ENCODE assay signal across 8 mouse cellular contexts in the genomic region with DNA sequence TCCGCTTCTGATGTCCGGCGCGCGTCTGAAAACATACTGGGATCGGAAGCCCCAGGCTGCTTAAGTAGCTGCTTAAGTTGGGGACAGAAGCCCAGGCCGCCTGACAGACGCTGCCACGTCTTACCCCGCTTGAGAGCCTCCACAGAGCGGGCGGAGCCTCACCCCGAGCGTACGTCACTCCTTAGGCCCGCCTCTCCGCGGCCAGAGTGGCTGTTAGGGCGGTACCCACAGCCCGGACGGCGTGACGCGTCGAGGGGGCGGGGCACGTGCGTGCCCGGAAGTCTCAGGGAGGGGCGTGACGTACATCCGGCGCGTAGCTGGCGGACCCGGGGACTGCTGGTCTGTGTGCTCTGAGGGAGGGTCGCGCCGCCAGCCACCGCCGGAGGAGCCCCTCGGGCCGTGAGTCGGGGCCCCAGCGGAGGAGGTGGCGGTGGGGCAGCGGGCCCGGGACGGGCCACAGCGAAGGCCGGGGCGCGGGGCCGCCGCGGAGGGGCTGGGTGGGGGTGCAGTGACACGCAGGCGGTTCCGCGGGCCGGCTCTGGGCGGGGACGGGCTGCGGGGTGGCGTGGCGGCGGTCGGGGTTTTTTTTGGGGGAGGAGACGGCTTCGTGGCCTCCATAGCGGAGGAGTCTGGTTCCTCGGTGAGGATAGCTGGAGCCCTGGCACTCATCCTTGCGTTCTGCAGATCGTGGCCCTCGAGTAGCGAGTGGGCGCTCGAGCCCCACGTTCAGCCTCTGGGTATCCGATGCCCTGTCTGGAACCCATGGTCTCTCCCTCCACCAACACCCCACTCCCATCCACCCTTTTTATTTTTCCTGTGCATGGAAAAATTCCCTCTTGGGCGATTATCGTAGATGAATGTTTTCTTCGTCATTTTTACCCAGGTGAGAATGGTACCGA. TPM values are rescaled to one million over a fixed set of nuclear protein-coding genes. Genes with fewer than 3 reads are reported as not detected.
A peak's percentile ranks its signal among the peaks of the same experiment; 100 is the strongest.
DNase-seq lines count a peak whose midpoint lies in the region; ATAC-seq and TF ChIP-seq lines count a peak whose summit lies in the region.

TSS of gene Sar1a (plus strand) at position 285 of the 899 bp plus-strand sequence.

- H3K4me3 ChIP-seq in bone marrow macrophage, adult 2 months (ENCODE audit: insufficient read depth, low read length): peak within 1 kb of the TSS; percentile 73
- H3K4me3 ChIP-seq in embryonic fibroblast, embryonic 13.5 days (ENCODE audit: insufficient read depth, low read length): peak within 1 kb of the TSS; percentile 98
- peak within 1 kb of the TSS; percentile 98 for H3K4me3 ChIP-seq in heart, embryonic 10.5 days
- peak within 1 kb of the TSS; percentile 88 for H3K4me3 ChIP-seq in kidney, embryonic 15.5 days (replicated peaks)

- DNase-seq in A20 (ENCODE audit: low read depth, low spot score) (peak; percentile 98), liver (peak; percentile 99)
- peak; percentile 99 for DNase-seq in heart, embryonic 10.5 days (ENCODE audit: low spot score)
- peak; percentile 98 to 99 for DNase-seq in spleen, postnatal 4 days (ENCODE audit: low spot score in 2 of 2)

- no peaks in the 10 kb centered on the region for H3K9me3 ChIP-seq in heart, embryonic 10.5 days
- no peaks in the 10 kb centered on the region for H3K9me3 ChIP-seq in kidney, embryonic 15.5 days (replicated peaks)

- under 1% methylated on average over 79 of the region's 84 CpGs for WGBS in heart, embryonic 10.5 days
- WGBS in kidney, embryonic 15.5 days: 1% methylated on average over 82 of the region's 84 CpGs

- 0 out of 2 replicates have a peak within 1 kb of the TSS, but pooled peaks have one; percentile 25 for H3K27ac ChIP-seq in bone marrow macrophage, adult 2 months (ENCODE audit: insufficient read depth, low read depth, low read length)
- H3K27ac ChIP-seq in embryonic fibroblast, embryonic 13.5 days (ENCODE audit: insufficient read depth, low read length): peak within 1 kb of the TSS; percentile 96
- H3K27ac ChIP-seq in heart, embryonic 10.5 days: peak within 1 kb of the TSS; percentile 98
- H3K27ac ChIP-seq in kidney, embryonic 15.5 days: peak within 1 kb of the TSS; percentile 89

- peaks cover 14% of the 10 kb centered on the region for H3K4me1 ChIP-seq in bone marrow macrophage, adult 2 months (ENCODE audit: control insufficient read depth, insufficient read depth, low read length)
- no peaks in the 10 kb centered on the region for H3K4me1 ChIP-seq in embryonic fibroblast, embryonic 13.5 days (ENCODE audit: control insufficient read depth, insufficient read depth, low read length)
- peaks cover 11% of the 10 kb centered on the region for H3K4me1 ChIP-seq in heart, embryonic 10.5 days
- H3K4me1 ChIP-seq in kidney, embryonic 15.5 days: peaks cover 22% of the 10 kb centered on the region

- H3K4me2 ChIP-seq in kidney, embryonic 15.5 days: peak within 1 kb of the TSS; percentile 82

- no peak for TF ChIP-seq CTCF in bone marrow macrophage, adult 2 months (IDR thresholded peaks at IDR 0.05; ENCODE audit: low read depth, low read length)
- no peak for TF ChIP-seq CTCF in embryonic fibroblast, embryonic 13.5 days (IDR thresholded peaks at IDR 0.05; ENCODE audit: borderline replicate concordance, insufficient read depth, low read length)

- peaks cover 15% of the 10 kb centered on the region for H3K36me3 ChIP-seq in heart, embryonic 10.5 days
- peaks cover 17% of the 10 kb centered on the region for H3K36me3 ChIP-seq in kidney, embryonic 15.5 days

- peak; percentile 100 for ATAC-seq in kidney, embryonic 15.5 days (replicated peaks; ENCODE audit: low FRiP score)
- peak; percentile 98 for ATAC-seq in monocyte, adult 5-6 weeks (replicated peaks; ENCODE audit: insufficient number of reproducible peaks, low FRiP score, low TSS enrichment, poor library complexity, severe bottlenecking)

- H3K27me3 ChIP-seq in heart, embryonic 10.5 days (ENCODE audit: insufficient read depth, poor library complexity, severe bottlenecking): no peaks in the 10 kb centered on the region
- H3K27me3 ChIP-seq in kidney, embryonic 15.5 days: no peaks in the 10 kb centered on the region

- 0 out of 2 replicates have a peak, but pooled peaks have one; percentile 44 for TF ChIP-seq POLR2A in bone marrow macrophage, adult 2 months (IDR thresholded peaks at IDR 0.05; ENCODE audit: borderline replicate concordance, low read depth, low read length)
- peak; percentile 94 for TF ChIP-seq POLR2A in embryonic fibroblast, embryonic 13.5 days (IDR thresholded peaks at IDR 0.05; ENCODE audit: low read depth, low read length)

- peak within 1 kb of the TSS; percentile 93 for H3K9ac ChIP-seq in kidney, embryonic 15.5 days

RNA-seq across cellular contexts. Expression of gene Sar1a, which starts in this region (rescaled TPM):
- 71.9 and 88.4 TPM in 2 replicates for polyA plus RNA-seq in bone marrow macrophage, adult 2 months (2012; ENCODE audit: insufficient read depth, insufficient read length, missing spikeins)
- polyA plus RNA-seq in embryonic fibroblast, embryonic 13.5 days (2011; ENCODE audit: insufficient read length, low read depth, missing spikeins): 249 and 278 TPM in 2 replicates
- polyA plus RNA-seq in heart, embryonic 10.5 days (2016; fragmentation: Nextera tagmentation; extraction: Ambion mirVana): 187 and 218 TPM in 2 replicates
- 225 and 236 TPM in 2 replicates for polyA plus RNA-seq in kidney, embryonic 15.5 days (2015; fragmentation: Nextera tagmentation; extraction: Ambion mirVana)
- total RNA-seq in monocyte, adult 5-6 weeks (2017): 189 to 231 TPM (median 229 TPM) in 3 replicates

Comparison
In these comparisons a context has a peak if more than half of its experiments do, and no peak if none do; other contexts are left out.
1. Peak in every context shown above with its lines: DNase-seq, ATAC-seq, H3K4me3 ChIP-seq and H3K27ac ChIP-seq.
2. H3K27ac ChIP-seq: peak in every context shown above with its lines; median percentile 98 in heart, embryonic 10.5 days; 96 in embryonic fibroblast, embryonic 13.5 days; 89 in kidney, embryonic 15.5 days; 25 in bone marrow macrophage, adult 2 months.